Mouse (Mus musculus) olfactory bulb, adult 2 months (tissue): ENCODE measurements around the gene Exosc10.

Source experiments
- CTCF ChIP-seq: fragments of 200-500 bp; IDR thresholded peaks from 2 replicates; pipeline ENCODE4 v1.5.1; 2012; ENCODE audit warnings: low read depth, mild to moderate bottlenecking, low read length, moderate library complexity; ENCODE audit not compliant: insufficient read depth
- POLR2A ChIP-seq: fragments of 200-500 bp; IDR thresholded peaks from 2 replicates; pipeline ENCODE4 v1.6.1; 2012; ENCODE audit warnings: mild to moderate bottlenecking, low read depth, low read length, moderate library complexity; ENCODE audit not compliant: insufficient read depth

DNA sequence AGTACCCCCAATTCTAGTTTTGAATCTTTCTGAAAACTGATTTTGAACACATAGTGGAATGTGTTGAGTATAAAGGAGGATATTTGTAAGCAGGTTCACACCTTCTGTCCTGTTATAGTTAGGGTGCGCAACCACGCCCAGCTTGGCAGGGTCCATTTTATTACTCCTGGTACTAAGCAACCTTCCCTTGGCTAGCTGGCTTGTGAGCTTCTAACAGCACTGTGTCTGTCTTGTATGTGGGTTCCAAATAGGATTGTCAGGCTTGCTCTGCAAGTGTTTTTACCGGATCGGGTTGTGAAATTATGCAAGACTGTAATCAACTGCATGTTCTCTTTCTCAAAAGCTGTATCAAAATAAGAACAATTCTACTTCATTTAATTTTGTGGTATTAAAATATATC lies 64.3 kb downstream of the Exosc10 start:
- TF ChIP-seq CTCF (no peak), POLR2A (no peak)
